Mouse (Mus musculus): Measurements from ENCODE around the gene Pla2g7.

DNA sequence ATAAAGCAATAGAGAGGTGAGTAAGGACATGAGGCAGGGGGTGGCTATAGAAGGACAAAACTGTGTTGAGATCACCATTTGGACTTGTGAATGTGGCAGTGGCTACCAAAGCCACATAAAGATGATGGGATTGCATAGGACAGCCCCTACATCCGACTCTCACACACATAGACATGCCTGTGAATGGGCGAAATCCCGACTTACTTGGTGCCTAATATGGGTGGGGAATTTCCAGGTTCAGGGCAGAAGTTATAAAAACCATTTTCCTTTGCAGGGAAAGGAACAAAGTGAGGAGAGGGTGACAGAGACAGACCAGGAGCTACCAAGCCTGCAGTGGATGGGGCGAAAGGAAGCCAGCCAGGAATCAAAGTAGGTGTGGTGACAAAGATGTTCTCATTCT lies 69.2 kb downstream of the Pla2g7 start:
- TF ChIP-seq GATA1 (IDR thresholded peaks at IDR 0.05; ENCODE audit: low read length) (no peak), TAL1 (IDR thresholded peaks at IDR 0.05; ENCODE audit: low read length) (no peak)

All from erythroblast, embryonic 14.5 days (primary cell).